Mouse (Mus musculus) kidney, adult 18-20 months (tissue): ENCODE measurements around the gene Pfkfb4.

Source experiments
- DNase-seq: peaks from one replicate; pipeline ENCODE4 v3.0.0; 2021

The Pfkfb4 gene

DNA sequence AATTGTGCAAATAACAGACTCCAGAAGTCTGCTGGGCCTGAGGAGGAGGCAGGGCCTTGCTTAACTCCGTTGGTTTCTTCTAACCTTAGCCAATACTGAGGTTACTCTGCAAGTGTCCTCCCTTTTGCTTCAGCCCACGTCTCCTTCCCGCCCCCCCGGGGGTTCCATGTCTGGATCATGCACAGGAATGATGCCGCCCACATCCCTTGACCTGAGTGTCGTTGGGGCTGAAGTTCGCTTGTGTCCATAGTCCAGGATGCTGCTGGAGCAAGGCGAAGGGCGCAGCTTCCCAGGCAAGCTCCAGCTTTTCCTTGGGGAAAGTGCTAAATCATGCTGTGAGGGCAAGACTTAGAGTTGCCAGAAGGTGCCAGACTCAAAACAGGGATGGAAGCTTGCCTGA is 4.8 kb downstream of the Pfkfb4 start:
- DNase-seq: peak; percentile 62

DNA sequence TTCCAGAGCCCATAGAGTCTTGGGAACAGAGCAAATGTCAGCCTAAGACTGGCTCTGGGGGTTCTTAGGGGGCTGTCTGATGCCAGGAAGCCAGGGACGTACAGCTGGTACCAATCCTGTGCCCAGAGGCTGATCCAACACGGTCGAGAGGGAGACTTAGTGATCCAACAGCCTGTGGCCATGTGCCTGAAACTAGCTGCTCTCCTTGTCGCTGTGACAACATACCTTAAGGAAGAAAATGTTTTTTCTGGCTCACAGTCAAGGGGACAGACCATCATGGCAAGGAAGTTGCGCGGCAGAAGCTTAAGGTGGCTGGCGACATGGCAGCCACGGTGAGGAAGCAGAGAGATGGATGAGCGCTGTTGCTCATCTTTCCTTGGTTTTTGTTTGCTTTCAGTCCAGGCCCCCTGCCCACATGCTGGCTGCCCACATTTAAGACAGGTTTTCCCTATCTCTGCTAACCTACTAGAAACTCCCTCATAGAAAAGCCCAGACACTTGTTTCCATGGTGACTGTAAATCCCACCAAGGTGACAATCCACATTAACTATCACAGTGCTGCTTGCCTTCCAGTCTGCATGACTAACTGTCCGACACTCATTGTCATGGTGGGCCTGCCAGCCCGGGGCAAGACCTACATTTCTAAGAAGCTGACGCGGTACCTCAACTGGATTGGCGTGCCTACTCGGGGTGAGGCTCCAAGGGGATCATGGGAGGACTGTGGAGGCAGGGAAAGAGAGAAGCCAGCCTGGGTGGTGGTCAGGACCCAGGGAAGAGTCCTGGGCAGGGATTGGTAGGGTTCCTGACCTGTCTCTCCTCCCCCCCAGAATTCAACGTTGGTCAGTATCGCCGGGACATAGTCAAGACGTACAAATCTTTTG is 6.9 kb downstream of the Pfkfb4 start:
- DNase-seq: no peak

DNA sequence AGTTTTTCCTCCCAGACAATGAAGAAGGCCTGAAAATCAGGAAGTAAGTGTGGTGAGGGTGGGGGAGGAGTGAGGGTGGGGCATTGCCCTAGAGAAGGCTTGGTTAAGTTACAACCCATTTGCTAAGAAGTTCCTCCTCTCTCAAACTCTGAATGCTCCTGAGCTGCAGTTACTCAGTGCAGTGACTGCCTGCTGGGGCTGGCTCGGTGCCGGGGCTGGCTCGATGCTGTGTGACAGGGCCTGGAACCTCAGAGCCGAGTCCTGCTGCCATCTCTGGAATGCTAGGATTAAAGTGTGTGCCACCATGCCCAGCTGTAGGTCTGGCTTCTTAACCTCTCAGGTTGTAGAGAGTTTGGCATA is 7.6 kb downstream of the Pfkfb4 start:
- no peak for DNase-seq

DNA sequence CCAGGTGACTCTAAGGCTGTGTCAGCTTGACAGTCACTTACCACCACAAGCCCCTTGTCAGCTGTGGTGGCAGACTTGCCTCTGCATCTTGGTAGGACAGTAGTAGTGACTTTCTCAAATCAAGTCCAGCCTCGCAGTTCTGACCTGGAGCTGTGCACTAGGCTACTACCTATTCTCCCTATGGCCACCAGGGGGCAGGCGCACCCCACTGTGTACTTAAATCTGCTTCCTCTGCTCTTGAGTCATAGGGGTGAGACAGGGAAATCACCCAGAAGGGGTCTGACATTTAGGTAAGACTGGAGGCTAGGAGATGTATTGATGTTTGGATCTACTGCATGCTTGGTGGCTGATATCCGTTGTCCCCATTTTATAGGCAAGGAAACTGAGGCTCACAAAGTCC is 9.1 kb downstream of the Pfkfb4 start:
- DNase-seq: peak; percentile 76

DNA sequence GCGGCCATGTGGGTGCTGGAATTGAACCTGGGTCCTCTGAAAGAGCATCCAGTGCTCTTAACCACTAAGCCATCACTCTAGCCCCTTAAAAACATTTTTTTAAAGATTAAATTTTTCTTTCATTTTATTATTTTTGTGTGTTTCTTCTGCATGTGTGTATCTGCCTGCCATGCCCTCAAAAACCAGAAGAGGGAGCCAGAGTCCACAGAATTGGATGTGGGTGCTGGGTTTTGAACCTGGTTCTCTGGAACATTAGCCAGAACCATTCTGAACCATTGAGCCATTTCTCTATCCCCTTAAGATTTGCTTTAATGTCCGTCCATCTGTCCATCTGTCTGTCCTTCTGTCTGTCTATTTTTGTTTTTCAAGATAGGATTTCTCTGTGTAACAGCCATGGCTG is 11.6 kb downstream of the Pfkfb4 start:
- peak; percentile 61 for DNase-seq

DNA sequence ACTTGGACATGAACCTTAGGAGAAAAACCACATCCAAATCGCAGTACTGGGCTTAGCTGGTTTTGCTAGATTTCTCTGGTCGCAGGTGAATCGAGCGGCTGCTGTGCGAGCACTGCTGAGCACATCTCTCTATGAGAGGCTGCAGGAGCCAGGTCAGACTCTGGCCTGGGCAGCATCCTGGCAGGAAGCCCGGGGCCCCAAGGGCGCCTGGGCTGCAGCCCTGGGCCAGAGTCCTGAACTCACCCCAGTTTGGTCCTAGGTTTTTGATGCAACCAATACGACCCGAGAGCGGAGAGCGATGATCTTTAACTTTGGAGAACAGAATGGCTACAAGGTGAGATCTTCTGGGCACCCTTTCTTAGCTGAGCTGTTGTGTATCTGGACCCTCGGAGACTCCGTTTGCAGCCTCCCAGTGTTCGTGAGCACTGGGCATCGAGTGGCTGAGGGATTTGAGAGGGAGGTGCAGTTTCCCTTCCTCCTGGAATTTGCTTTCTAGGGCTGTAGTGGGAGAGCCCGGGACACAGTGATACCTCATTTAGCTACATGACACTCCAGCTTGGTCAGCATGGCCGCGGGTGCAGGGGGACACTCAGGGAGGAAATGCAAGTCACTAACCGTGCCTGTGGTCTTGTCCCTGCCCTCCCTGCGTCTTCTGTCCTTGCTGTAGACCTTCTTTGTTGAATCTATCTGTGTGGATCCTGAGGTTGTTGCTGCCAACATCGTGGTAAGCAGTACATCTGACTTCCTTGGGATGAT is 15.6 kb downstream of the Pfkfb4 start:
- no peak for DNase-seq

DNA sequence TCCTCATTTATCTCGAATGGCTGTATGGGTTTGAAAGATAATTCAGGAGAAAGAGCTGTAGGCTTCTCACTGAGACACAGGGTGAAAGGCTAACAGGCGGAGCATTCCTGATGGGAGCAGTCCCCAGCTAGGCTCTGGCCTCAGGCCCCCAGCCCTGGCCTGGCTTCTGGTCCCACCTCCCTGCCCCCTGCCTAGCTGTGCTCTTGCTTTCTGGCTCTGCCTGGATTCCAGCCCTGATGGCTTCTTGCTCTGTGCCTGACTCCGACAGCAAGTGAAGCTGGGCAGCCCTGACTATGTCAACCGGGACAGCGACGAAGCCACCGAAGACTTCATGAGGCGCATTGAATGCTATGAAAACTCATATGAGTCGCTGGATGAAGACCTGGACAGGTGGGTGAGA is 16.5 kb downstream of the Pfkfb4 start:
- no peak for DNase-seq

DNA sequence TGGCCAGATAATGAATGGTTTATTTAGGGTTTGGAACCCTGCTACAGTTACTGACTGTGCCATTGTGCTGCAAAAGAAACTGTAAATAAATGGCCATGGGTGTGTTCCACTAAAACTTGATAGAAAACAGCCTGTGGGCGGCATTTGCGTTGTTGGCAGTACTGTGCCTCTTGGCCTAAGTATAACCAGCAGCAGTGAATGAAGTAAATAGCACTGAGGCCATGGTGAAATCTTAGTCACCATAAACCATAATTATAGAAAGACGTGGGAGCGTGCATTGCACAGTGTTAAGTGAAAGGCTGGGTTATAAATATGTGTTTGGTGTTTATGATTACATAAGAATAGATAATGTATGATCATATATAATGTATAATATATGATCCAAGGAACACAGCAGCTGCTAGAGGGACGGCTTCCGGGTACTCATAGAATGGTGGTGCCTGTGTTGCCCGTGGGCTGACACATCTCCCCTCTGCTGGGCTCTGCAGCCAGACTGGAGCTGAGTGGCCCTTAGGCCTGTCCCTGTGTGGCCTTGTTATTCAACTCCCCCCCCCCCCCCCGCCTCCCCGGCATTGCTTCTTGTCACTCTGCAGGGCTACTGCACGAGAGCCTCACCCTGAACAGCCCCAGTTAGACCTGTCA is 17.5 kb downstream of the Pfkfb4 start:
- DNase-seq: no peak

DNA sequence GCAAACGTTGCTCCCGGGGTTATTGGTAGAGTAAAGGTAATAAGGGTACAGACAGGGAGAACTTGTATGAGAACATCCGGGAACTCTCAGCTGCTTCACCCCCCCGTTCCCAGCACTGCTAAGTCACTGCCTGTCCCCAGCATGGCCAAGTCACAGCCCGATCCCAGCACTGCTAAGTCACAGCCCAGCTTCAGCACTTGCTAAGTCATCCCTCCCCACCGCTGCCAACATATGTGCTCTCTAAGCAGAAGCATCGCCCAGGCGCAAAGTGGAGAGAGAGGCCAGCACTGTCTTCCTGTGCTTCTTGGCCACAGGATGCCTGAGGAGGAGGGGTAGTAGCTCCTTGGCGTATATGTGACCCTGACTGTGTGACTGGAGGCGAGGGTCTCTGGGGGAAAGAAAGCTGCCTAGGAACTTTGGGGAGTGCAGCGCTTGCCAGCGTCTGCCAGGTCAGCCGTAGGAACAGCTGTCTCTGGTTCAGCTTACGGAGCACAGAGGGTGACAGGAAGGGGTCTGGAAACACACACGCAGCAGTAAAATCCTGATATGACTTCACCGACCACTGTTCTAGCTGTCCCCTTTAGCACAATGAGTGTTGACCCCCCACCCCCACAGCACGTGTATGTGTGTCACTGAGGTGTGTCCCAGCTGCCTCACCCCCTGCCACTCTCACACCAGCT is 18.2 kb downstream of the Pfkfb4 start:
- no peak for DNase-seq

DNA sequence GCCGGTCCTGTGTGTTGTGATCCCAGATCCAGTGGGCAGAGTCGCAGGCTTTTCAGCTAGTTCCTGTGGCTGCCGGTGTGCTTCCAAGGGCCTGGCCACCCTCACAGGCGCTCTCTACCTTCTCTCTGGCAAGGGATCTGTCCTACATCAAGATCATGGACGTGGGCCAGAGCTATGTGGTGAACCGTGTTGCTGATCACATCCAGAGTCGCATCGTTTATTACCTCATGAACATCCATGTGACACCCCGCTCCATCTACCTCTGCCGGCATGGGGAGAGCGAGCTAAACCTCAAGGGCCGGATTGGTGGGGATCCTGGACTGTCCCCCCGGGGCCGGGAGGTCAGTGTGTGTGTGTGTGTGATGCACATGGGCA is 18.7 kb downstream of the Pfkfb4 start:
- no peak for DNase-seq

DNA sequence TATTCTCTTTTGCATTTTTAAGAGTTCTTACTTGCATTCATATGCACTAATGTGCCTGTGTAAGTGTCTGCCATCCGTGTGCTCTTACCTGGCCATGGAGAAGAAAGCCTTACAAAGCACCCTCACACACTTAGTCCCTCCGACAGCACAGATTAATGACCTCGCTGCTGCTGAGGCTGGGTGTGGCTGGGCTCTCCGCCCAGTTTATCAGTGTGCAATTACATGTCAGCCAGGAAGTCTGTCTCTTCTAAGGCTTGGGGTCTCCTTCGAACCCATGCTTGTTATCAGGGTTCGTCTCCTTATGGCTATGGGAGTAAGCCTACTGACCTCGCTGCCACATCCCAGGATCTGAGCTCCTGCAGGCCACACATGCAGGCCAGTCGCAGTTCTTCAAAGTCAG is 23.8 kb downstream of the Pfkfb4 start:
- DNase-seq: no peak

DNA sequence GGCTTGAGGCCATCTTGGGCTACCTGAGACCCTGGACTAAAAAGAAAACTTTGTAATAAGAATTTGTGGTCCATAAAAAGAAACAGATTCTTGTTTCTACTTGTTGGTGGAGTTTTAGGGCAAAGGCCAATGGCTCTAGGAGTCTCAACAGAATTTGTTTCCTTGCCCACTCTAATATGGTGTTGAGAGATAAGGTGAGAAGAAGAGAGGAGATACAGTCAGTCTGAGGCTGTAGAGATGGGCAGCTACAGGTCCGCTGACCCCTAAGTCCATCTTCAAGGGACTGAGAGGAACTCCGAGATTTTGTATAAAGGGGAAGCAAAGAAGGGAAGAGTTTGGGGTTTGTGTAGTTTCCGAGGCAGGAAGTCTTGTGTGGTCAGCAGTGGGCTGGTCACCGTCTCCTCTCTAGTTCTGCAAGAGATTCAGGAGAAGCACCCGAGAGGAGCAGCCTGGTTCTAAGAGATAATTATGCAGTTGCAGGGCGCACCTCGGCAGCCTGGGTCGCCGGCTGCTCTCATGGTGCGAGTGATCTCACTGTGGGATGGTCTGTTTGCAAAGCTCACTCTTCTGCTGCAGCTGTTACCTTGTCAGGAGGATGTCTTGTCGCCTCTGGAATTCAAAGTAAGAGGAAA is 25.5 kb downstream of the Pfkfb4 start:
- no peak for DNase-seq

DNA sequence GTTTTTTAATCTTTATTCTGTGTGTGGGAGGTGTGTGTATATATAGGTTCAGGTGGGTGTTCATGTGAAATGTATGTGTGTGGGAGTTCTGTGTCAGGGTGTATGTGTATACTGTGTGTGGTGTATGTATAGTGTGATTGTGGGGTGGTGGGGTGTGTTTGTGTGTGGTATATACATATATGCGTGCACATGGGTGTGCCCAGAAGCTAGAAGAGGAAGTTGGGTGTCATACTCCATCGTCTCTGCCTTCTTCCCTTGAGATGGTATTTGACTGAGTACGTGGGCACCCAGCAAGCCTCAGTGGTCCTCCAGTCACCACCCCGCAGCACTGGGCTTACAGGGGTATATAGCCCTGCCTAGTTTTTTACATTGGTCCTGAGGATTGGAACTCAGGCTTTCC is 29.9 kb downstream of the Pfkfb4 start:
- no peak for DNase-seq

DNA sequence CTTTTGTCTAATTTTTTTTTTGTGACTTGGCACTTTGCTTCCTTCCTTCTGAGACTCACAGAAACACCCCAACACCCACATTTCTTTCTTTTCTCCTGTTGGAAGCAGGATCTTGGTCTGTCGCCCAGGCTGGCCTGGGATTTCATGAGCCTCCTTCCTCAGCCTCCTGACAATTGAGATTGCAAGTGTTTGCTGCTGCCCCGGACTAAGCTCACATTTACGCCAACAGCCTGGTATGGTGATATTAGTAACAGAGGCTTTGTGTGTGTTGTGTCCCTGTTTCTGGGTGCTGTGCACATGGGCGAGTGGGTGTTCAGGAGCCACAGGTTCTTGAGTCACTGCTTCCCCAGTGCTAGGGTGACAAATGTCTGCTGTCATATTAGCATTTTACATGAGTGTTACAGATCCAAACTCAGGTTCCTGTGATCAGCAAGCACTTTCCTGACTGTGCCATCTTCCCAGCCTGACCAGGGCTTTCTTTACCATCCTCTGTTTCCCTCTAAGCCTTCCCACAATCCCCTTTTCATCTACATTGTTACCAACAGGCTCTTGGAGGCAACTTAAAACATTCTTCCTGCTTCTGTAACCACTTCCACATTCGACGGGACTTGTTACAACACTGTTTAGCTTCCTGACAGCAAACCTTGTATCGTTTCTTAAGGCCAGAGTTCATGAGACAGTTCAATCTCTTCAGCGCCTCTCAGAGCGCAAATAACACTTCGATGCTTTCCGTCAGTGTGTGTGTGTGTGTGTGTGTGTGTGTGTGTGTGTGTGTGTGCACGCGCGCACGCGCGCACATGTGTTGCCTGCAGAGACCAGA is 31.5 kb downstream of the Pfkfb4 start:
- DNase-seq: no peak

DNA sequence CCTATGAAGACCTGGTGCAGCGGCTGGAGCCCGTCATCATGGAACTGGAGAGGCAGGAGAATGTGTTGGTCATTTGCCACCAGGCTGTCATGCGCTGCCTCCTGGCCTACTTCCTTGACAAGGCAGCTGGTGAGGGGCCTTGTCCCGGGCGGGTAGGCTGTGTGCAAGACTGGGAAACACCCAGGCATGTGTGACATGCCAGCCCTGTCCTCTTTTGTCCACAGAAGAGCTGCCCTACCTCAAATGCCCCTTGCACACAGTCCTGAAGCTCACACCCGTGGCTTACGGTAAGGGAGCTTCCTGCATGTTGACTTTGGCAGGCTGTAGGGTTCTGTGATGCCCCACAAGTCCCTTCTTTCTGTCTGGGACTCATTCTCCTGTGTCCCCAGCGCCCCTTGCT is 35.9 kb downstream of the Pfkfb4 start:
- no peak for DNase-seq

DNA sequence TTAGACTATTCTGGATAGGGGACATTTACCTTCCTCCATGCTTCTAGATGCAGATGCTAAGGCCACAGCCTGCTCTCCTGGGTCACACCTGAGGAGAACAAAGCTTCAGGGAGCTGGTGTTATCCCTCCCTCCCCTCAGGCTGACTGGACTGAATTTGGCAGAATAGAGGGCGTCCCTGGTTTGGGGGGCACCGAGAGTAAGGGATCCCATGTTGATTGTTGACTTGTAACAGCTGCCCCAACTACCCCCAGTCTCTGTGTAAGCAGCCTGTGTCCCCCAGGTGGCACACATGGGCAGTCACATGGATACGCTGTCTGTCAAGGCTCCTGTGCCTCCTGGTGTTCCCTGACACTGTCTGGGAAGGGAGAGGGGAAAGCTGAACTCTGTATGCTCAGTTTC is 36.8 kb downstream of the Pfkfb4 start:
- DNase-seq: no peak

DNA sequence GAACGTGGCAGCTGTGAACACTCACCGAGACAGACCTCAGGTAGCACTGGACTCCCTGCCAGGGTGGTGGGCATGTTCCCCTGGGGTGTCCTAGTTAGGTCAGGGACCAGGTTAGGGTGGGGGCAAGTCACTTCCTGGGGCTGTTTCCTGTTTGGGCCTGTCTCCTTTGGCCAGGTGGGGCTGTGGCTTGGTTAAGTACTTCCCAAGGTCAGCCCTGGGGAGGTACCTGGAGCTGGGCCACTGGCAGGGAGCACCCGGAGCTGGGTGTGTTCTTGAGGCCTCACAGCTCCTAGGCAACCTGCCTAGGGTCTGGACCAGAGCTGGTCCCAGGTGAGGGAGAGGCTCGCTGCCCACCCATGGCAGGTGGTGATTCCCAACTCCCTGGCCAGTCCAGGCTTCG is 37.3 kb downstream of the Pfkfb4 start:
- no peak for DNase-seq

DNA sequence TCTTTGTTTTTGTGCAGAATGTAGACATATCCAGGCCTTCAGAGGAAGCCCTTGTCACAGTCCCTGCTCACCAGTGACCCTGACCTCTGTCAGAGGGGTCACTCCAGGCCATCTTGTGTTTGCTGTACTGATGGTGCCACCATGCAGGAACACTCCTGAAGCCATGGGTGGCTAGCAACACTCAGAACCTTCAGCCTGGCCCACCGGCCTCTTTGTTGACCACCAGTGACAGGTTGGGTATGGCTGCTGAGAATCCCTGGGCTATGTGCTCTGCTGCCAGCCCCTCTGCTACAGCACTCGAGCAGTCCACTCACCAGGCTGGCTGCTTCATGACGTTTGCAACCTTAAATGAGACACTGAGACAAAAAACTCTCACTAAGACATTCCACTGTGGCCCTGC is 38.7 kb downstream of the Pfkfb4 start:
- DNase-seq: no peak

DNA sequence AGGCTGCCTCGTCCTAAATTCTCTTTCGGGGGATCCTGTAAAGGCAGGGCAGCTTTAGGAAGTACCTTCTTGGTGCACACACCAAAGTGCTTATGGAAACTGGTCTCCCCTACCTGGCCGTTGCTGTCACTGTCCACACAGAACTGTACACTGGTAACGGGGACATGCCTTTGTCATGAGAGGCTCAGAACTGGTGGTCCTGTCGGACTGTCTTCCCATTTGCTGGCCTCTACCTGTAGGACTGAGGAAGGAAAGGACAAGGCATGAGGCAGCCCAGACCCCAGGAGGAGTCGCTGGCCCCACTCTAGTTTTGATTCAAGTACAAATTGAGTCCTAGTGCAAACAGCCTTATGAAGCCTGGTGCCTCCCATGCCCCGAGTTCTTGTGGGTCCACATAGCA is 39.4 kb downstream of the Pfkfb4 start:
- DNase-seq: no peak

DNA sequence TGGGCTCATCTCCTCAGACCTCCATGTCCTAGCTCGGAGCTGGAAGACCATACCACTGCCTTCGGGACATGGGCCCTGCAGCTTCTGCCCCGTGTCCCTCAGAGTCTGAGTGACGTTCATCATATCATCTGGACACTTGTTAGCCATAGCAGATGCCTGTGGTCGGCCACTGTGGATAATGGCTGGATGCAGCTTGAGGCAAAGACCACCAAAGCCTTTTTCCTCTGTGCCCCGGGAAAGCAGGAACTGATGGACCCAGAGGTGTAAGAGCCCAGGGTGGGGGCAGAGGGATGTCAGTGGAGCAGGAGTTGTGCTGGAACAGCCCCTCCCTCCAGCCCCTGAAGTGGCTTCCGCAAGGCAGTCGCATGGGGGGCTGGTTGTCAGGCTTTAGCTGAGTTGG is 40.1 kb downstream of the Pfkfb4 start:
- DNase-seq: no peak

DNA sequence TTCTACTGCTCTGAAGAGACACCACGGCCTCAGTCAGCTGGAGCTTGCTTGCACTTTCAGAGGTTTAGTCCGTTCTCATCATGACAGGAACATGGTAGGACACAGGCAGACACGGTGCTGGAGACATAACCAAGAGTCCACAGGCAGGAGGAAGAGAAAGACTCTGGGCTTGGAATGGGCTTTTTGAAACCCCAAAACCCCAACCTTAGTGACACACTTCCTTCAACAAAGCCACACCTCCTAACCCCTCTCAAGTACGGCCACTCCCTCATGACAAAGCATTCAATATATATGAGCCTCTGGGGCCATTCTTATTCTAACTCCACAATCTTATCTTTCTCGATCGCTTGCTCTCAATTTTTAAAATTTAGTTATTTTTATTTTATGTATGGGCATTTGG is 40.9 kb downstream of the Pfkfb4 start:
- DNase-seq: no peak
